Mouse (Mus musculus): ENCODE data around the gene 9230104L09Rik.

- no peak for TF ChIP-seq CTCF (IDR thresholded peaks at IDR 0.05; ENCODE audit: low read depth)
- no peak for TF ChIP-seq EP300 (IDR thresholded peaks at IDR 0.05; ENCODE audit: low read depth)
These were observed 25.4 kb upstream of the 9230104L09Rik start for GRCm38 (mm10) chr2:148890021-148890851.
